Mouse (Mus musculus): ENCODE results near the gene Opcml. TPM values are rescaled to one million over a fixed set of nuclear protein-coding genes. Genes with fewer than 3 reads are reported as not detected.

Gene Opcml
- polyA plus RNA-seq, 1 experiment from 2014 or later, result 49.9 TPM

- Histone ChIP-seq H3K9me3 (replicated peaks) (no peaks in the 10 kb centered on the region), H3K4me1 (peaks cover 5% of the 10 kb centered on the region; the same call in 1 of the 2 replicates), H3K9ac (replicated peaks) (no peak overlapping the region), H3K27ac (replicated peaks) (0 out of 2 replicates have a peak overlapping the region, but pooled peaks have one; percentile 10), H3K27me3 (replicated peaks) (no peaks in the 10 kb centered on the region), H3K4me3 (replicated peaks) (no peak overlapping the region), H3K36me3 (no peaks in the 10 kb centered on the region), H3K4me2 (no peak overlapping the region)
- WGBS, result 59% methylated on average over 3 of the region's 3 CpGs
- no peak for ATAC-seq (ENCODE audit: low FRiP score)
These were observed 1076.7 kb downstream of the Opcml start for GRCm38 (mm10) chr9:28867256-28867655.

GRCm38 (mm10) chr9:28870478-28870877 lies 1079.9 kb downstream of the Opcml start:
- Histone ChIP-seq H3K4me3 (replicated peaks) (no peak overlapping the region), H3K9ac (replicated peaks) (no peak overlapping the region), H3K9me3 (replicated peaks) (no peaks in the 10 kb centered on the region), H3K27me3 (replicated peaks) (no peaks in the 10 kb centered on the region), H3K4me1 (peaks cover 5% of the 10 kb centered on the region; the same call in 1 of the 2 replicates), H3K27ac (replicated peaks) (no peak overlapping the region), H3K4me2 (no peak overlapping the region), H3K36me3 (no peaks in the 10 kb centered on the region)
- 83% methylated on average over 1 of the region's 1 CpGs for whole genome bisulfite sequencing
- ATAC-seq (ENCODE audit: low FRiP score), result no peak

DNA sequence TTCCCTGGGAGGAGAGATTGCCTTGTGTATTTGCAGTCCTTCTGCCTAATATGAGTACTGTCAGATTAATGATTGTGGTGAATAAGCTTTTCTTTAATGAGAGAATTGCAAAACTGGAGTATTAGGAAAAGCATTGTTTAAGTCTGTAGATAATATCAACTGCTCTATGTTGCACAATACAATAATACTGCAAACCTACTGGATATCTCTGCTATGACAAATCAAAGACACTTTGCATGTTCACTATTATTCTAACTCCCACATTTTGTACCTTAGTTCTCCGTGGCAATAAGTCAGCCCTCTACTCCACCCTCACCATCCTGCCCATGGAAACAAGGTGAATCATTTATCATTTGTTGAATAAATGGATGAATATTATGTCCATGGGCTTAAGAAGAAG lies 1092.0 kb downstream of the Opcml start:
- no peaks in the 10 kb centered on the region for H3K9me3 ChIP-seq (replicated peaks)
- H3K36me3 ChIP-seq, result no peaks in the 10 kb centered on the region
- H3K4me3 ChIP-seq (replicated peaks), result no peak overlapping the region
- no peaks in the 10 kb centered on the region for H3K27me3 ChIP-seq (replicated peaks)
- WGBS, result 78% methylated on average over 1 of the region's 1 CpGs
- no peak overlapping the region for H3K4me2 ChIP-seq
- no peak overlapping the region for H3K27ac ChIP-seq (replicated peaks)
- no peak overlapping the region for H3K9ac ChIP-seq (replicated peaks)
- H3K4me1 ChIP-seq, result no peaks in the 10 kb centered on the region
- no peak for ATAC-seq (ENCODE audit: low FRiP score)

- Histone ChIP-seq H3K9ac (replicated peaks) (no peak overlapping the region), H3K4me3 (replicated peaks) (no peak overlapping the region), H3K27me3 (replicated peaks) (no peaks in the 10 kb centered on the region), H3K27ac (replicated peaks) (no peak overlapping the region), H3K9me3 (replicated peaks) (no peaks in the 10 kb centered on the region), H3K4me1 (peaks cover 10% of the 10 kb centered on the region), H3K36me3 (no peaks in the 10 kb centered on the region), H3K4me2 (no peak overlapping the region)
- WGBS, result 88% methylated on average over 8 of the region's 8 CpGs
- ATAC-seq (ENCODE audit: low FRiP score), result no peak
These were observed 1101.0 kb downstream of the Opcml start for GRCm38 (mm10) chr9:28891611-28892010.

DNA sequence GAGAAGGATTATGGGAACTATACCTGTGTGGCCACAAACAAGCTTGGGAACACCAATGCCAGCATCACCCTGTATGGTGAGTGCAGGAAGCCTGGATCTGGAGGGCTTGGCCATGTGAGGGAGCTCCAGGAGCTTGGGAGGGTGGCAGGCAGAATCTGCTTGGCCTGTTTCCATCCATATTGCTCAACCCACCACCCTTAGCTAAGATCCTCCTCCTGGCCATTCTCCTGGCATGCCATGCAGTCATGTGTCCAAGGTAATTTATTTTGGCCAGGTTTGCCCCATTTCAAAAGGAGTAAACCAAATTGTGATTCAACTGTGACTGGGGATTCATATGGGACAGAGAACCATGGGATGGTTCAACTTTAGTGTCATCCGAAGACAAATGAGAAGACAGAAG lies 1112.7 kb downstream of the Opcml start:
- 100% methylated on average over 1 of the region's 1 CpGs for WGBS
- Histone ChIP-seq H3K9me3 (replicated peaks) (no peaks in the 10 kb centered on the region), H3K27me3 (replicated peaks) (no peaks in the 10 kb centered on the region), H3K9ac (replicated peaks) (no peak overlapping the region), H3K36me3 (no peaks in the 10 kb centered on the region), H3K27ac (replicated peaks) (no peak overlapping the region), H3K4me3 (replicated peaks) (no peak overlapping the region), H3K4me1 (no peaks in the 10 kb centered on the region), H3K4me2 (no peak overlapping the region)
- ATAC-seq (ENCODE audit: low FRiP score), result no peak

- Histone ChIP-seq H3K4me1 (0 out of 2 replicates have a peak, but pooled peaks cover 3% of the 10 kb centered on the region), H3K4me3 (replicated peaks) (no peak overlapping the region), H3K27ac (replicated peaks) (no peak overlapping the region), H3K9me3 (replicated peaks) (no peaks in the 10 kb centered on the region), H3K9ac (replicated peaks) (no peak overlapping the region), H3K36me3 (no peaks in the 10 kb centered on the region), H3K4me2 (no peak overlapping the region), H3K27me3 (replicated peaks) (no peaks in the 10 kb centered on the region)
- no peak for ATAC-seq (ENCODE audit: low FRiP score)
- 86% methylated on average over 4 of the region's 4 CpGs for WGBS
These were observed 1119.2 kb downstream of the Opcml start for GRCm38 (mm10) chr9:28909738-28910137.

DNA sequence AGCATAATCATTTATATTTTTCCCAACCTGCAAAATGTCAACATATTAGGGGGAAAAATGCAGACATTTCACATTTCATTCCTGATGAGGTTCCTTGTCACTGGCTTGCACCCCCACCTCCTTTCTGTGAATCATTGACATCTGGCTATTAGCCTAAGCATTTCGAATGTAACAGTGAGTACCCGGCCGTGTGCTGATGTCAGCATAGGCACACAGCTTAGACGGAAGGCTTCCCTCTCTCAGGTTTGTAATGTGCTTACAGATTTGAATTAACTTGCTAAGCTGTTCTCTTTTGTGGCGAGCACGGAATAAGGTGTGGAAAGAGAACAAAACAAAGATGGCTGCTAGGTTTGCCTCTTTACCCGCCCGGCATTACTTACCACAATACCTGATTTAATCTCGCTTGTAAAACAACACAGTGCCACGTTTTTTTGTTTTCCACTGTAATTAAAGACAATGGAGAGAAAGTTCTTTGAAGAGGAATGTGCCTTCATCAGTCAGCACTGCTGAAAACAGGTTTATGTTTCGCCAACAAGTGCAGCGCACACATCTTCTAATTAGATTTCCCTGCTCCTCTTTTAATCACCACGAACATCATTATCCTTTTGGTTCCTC lies 1121.1 kb downstream of the Opcml start:
- Histone ChIP-seq H3K4me3 (replicated peaks) (no peak overlapping the region), H3K27me3 (replicated peaks) (no peaks in the 10 kb centered on the region), H3K27ac (replicated peaks) (peak overlapping the region; percentile 62), H3K36me3 (no peaks in the 10 kb centered on the region), H3K4me1 (0 out of 2 replicates have a peak, but pooled peaks cover 3% of the 10 kb centered on the region), H3K9ac (replicated peaks) (no peak overlapping the region), H3K4me2 (no peak overlapping the region), H3K9me3 (replicated peaks) (no peaks in the 10 kb centered on the region)
- 54% methylated on average over 13 of the region's 13 CpGs for WGBS
- no peak for ATAC-seq (ENCODE audit: low FRiP score)

DNA sequence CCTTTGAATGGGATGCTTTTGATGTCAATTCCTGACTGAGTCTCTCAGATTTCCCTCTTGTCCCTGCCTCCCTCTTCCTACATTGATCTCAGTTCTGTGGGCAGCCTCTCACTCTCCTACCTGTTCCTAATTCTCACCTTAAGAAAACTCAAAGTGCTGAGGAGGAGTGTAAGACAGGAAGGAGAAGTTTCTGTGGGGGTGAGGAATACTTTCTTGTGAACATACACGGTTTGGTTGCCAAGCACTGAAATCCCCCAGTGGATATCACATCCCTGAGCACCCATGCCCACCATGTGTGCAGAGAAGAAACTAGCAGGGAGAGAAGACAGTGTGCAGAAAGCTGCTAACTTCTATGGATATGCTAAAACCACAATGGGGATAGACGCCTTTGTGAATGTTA lies 1141.5 kb downstream of the Opcml start:
- WGBS, result 87% methylated on average over 2 of the region's 2 CpGs
- Histone ChIP-seq H3K27ac (replicated peaks) (no peak overlapping the region), H3K4me1 (no peaks in the 10 kb centered on the region), H3K9ac (replicated peaks) (no peak overlapping the region), H3K4me2 (no peak overlapping the region), H3K36me3 (no peaks in the 10 kb centered on the region), H3K9me3 (replicated peaks) (no peaks in the 10 kb centered on the region), H3K27me3 (replicated peaks) (no peaks in the 10 kb centered on the region), H3K4me3 (replicated peaks) (no peak overlapping the region)
- no peak for ATAC-seq (ENCODE audit: low FRiP score)

DNA sequence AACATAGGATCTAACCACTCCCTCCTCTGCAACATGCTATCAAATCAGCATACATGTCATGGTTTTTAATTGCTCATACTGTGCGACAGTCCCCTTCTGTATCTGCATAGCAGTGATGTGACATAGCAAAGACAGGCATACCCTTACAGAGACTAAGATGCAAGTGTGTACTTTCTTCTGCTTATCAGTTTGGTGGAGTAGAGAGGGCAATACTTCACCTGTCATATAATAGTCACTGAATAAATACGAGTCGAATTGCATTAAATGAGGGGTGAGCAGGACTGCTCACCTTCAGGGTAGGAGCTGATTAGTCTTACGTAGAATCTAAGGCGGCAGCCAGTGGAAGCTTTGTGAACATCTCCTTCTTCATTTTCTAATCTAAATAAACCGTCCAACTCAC lies 1146.6 kb downstream of the Opcml start:
- Histone ChIP-seq H3K36me3 (no peaks in the 10 kb centered on the region), H3K9me3 (replicated peaks) (no peaks in the 10 kb centered on the region), H3K27me3 (replicated peaks) (no peaks in the 10 kb centered on the region), H3K27ac (replicated peaks) (no peak overlapping the region), H3K9ac (replicated peaks) (no peak overlapping the region), H3K4me2 (no peak overlapping the region), H3K4me1 (no peaks in the 10 kb centered on the region), H3K4me3 (replicated peaks) (no peak overlapping the region)
- 82% methylated on average over 6 of the region's 6 CpGs for WGBS
- no peak for ATAC-seq (ENCODE audit: low FRiP score)

DNA sequence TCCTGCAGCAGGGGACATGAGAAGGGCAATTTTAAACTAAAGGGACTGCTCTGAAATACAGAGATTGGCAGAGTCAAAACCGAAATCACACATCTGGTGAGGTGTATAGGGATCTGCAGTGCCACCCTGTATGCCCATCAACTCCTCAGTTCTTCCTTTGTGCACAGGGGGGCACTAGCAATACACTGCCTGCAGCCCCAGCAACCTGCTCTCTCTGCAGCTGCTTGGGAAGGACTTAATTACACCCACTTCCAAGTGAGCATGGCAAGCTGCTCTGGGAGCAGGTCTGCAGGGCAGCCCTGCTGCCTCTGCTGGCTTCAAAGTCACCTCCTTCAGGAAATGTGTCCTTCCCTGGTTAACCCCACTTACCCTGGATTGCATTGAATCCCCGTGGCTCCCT lies 1147.4 kb downstream of the Opcml start:
- H3K36me3 ChIP-seq, result no peaks in the 10 kb centered on the region
- 74% methylated on average over 2 of the region's 2 CpGs for WGBS
- no peak overlapping the region for H3K9ac ChIP-seq (replicated peaks)
- H3K4me3 ChIP-seq (replicated peaks), result no peak overlapping the region
- no peaks in the 10 kb centered on the region for H3K9me3 ChIP-seq (replicated peaks)
- no peak overlapping the region for H3K27ac ChIP-seq (replicated peaks)
- no peak overlapping the region for H3K4me2 ChIP-seq
- no peaks in the 10 kb centered on the region for H3K4me1 ChIP-seq
- ATAC-seq (ENCODE audit: low FRiP score), result no peak
- H3K27me3 ChIP-seq (replicated peaks), result no peaks in the 10 kb centered on the region

DNA sequence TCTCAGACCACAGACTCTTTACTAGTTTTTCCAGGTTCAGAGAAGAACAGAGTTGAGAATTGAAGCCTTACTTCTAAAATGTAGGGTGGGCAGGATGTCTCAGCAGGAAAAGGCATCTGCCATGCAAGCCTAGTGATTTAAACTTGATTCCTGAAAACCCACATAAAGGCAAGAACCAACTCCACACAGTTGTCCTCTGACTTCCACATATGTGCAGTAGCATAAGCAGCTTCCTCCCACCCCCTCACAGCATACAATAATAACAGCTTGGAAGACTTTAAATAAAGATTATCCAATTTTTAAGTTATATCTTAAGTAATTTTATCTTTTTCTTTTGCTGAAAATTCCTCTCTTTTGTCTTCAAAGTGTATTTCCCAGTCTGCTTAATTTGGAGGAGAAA lies 1150.3 kb downstream of the Opcml start:
- Histone ChIP-seq H3K36me3 (no peaks in the 10 kb centered on the region), H3K9ac (replicated peaks) (no peak overlapping the region), H3K27me3 (replicated peaks) (no peaks in the 10 kb centered on the region), H3K4me1 (no peaks in the 10 kb centered on the region), H3K4me3 (replicated peaks) (no peak overlapping the region), H3K4me2 (no peak overlapping the region), H3K27ac (replicated peaks) (no peak overlapping the region), H3K9me3 (replicated peaks) (no peaks in the 10 kb centered on the region)
- no peak for ATAC-seq (ENCODE audit: low FRiP score)

- Histone ChIP-seq H3K9me3 (replicated peaks) (0 out of 2 replicates have a peak, but pooled peaks cover 5% of the 10 kb centered on the region), H3K9ac (replicated peaks) (no peak overlapping the region), H3K27me3 (replicated peaks) (no peaks in the 10 kb centered on the region), H3K27ac (replicated peaks) (no peak overlapping the region), H3K4me1 (no peaks in the 10 kb centered on the region), H3K36me3 (no peaks in the 10 kb centered on the region), H3K4me2 (no peak overlapping the region), H3K4me3 (replicated peaks) (no peak overlapping the region)
- ATAC-seq (ENCODE audit: low FRiP score), result no peak
- 59% methylated on average over 1 of the region's 1 CpGs for WGBS
These were observed 1178.9 kb downstream of the Opcml start for GRCm38 (mm10) chr9:28969455-28969854.
